Mouse (Mus musculus) cerebellum, adult 2 months (tissue): Measurements from ENCODE around the gene Rnaseh2c.

Source experiments
- CTCF ChIP-seq: fragments of 200-500 bp; IDR thresholded peaks from 2 replicates; pipeline ENCODE4 v1.5.1; 2011; ENCODE audit warnings: low read depth, mild to moderate bottlenecking, control low read depth, low read length, moderate library complexity, borderline replicate concordance; ENCODE audit not compliant: insufficient read depth
- POLR2A ChIP-seq: fragments of 200-500 bp; IDR thresholded peaks from 2 replicates; pipeline ENCODE4 v1.6.1; 2011; ENCODE audit warnings: low read length, control low read depth, borderline replicate concordance; ENCODE audit not compliant: insufficient read depth

DNA sequence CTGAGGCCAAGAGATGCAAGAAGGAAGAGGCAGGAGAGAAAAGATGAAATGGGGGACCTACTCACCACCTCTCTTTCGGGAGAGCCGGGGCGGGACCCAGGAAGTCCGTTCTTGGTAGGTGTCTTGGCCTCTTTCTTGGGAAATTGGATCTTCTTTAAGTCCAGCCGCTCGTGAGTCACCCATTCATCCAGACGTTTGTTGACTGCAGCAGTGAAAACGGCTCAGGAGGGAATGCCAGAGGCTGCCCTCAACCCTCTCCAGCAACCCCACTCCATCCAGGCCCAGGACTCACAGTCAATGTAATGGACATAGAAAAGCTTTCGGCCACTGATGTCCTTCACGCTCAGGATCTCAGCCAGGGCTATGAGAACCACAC lies 7.5 kb downstream of the Rnaseh2c start:
- no peak for TF ChIP-seq POLR2A
- TF ChIP-seq CTCF: no peak
